Mouse (Mus musculus): Measurements from ENCODE around the gene Cdk14.

The Cdk14 gene

GRCm38 (mm10) chr5:5071526-5071925 lies 348.6 kb downstream of the Cdk14 start:
- DNase-seq (ENCODE audit: low spot score in 2 of 2) = no peak

- no peak for DNase-seq (ENCODE audit: low spot score in 2 of 2)
Observed at GRCm38 (mm10) chr5:5064686-5065085, 355.4 kb downstream of the Cdk14 start.

- no peak for DNase-seq (ENCODE audit: low spot score in 2 of 2)
Observed at GRCm38 (mm10) chr5:5056102-5056883, 363.8 kb downstream of the Cdk14 start.

- no peak for DNase-seq (ENCODE audit: low spot score in 2 of 2)
Observed at GRCm38 (mm10) chr5:5055494-5055893, 364.6 kb downstream of the Cdk14 start.

GRCm38 (mm10) chr5:5054270-5054669 lies 365.8 kb downstream of the Cdk14 start:
- no peak for DNase-seq (ENCODE audit: low spot score in 2 of 2)

- no peak for DNase-seq (ENCODE audit: low spot score in 2 of 2)
Observed at GRCm38 (mm10) chr5:5044326-5044725, 375.8 kb downstream of the Cdk14 start.

- no peak for DNase-seq (ENCODE audit: low spot score in 2 of 2)
Observed at GRCm38 (mm10) chr5:5042735-5043134, 377.4 kb downstream of the Cdk14 start.

GRCm38 (mm10) chr5:5041480-5041879 lies 378.6 kb downstream of the Cdk14 start:
- no peak for DNase-seq (ENCODE audit: low spot score in 2 of 2)

- no peak for DNase-seq (ENCODE audit: low spot score in 2 of 2)
Observed at GRCm38 (mm10) chr5:5039700-5040284, 380.3 kb downstream of the Cdk14 start.

- no peak for DNase-seq (ENCODE audit: low spot score in 2 of 2)
Observed at GRCm38 (mm10) chr5:5033445-5033844, 386.7 kb downstream of the Cdk14 start.

- DNase-seq (ENCODE audit: low spot score in 2 of 2) = no peak
Observed at GRCm38 (mm10) chr5:5032847-5033246, 387.3 kb downstream of the Cdk14 start.

GRCm38 (mm10) chr5:5032446-5032845 lies 387.7 kb downstream of the Cdk14 start:
- DNase-seq (ENCODE audit: low spot score in 2 of 2) = no peak

- DNase-seq (ENCODE audit: low spot score in 2 of 2) = no peak
Observed at GRCm38 (mm10) chr5:5030431-5030830, 389.7 kb downstream of the Cdk14 start.

- no peak for DNase-seq (ENCODE audit: low spot score in 2 of 2)
Observed at GRCm38 (mm10) chr5:5018959-5019358, 401.2 kb downstream of the Cdk14 start.

- no peak for DNase-seq (ENCODE audit: low spot score in 2 of 2)
Observed at GRCm38 (mm10) chr5:5018242-5018641, 401.9 kb downstream of the Cdk14 start.

GRCm38 (mm10) chr5:5013783-5014182 lies 406.3 kb downstream of the Cdk14 start:
- no peak for DNase-seq (ENCODE audit: low spot score in 2 of 2)

- no peak for DNase-seq (ENCODE audit: low spot score in 2 of 2)
Observed at GRCm38 (mm10) chr5:5012521-5013346, 407.4 kb downstream of the Cdk14 start.

GRCm38 (mm10) chr5:5008153-5008745 lies 411.9 kb downstream of the Cdk14 start:
- DNase-seq (ENCODE audit: low spot score in 2 of 2) = no peak

- no peak for DNase-seq (ENCODE audit: low spot score in 2 of 2)
Observed at GRCm38 (mm10) chr5:5007489-5008152, 412.5 kb downstream of the Cdk14 start.

- DNase-seq (ENCODE audit: low spot score in 2 of 2) = no peak
Observed at GRCm38 (mm10) chr5:5005633-5006032, 414.5 kb downstream of the Cdk14 start.

- no peak for DNase-seq (ENCODE audit: low spot score in 2 of 2)
Observed at GRCm38 (mm10) chr5:5004740-5005139, 415.4 kb downstream of the Cdk14 start.

- DNase-seq (ENCODE audit: low spot score in 2 of 2) = no peak
Observed at GRCm38 (mm10) chr5:4993192-4993601, 426.9 kb downstream of the Cdk14 start.

Measured in thymus, postnatal 10 days (tissue).